Mouse (Mus musculus) kidney, postnatal 14 days (tissue): ENCODE data around the gene Znrf3.
A peak's percentile ranks its signal among the peaks of the same experiment; 100 is the strongest.

Experiments
- DNase-seq: peaks from one replicate; pipeline ENCODE4 v3.0.0; 2022; ENCODE audit warnings: mixed read lengths

Gene Znrf3

GRCm38 (mm10) chr11:5390969-5391831, 53.4 kb downstream of the Znrf3 start:
- no peak for DNase-seq

GRCm38 (mm10) chr11:5382652-5383051, 62.0 kb downstream of the Znrf3 start:
- no peak for DNase-seq

GRCm38 (mm10) chr11:5381226-5381625, 63.4 kb downstream of the Znrf3 start:
- DNase-seq: no peak

GRCm38 (mm10) chr11:5380275-5380674, 64.4 kb downstream of the Znrf3 start:
- DNase-seq: no peak

- DNase-seq: no peak
Measured at GRCm38 (mm10) chr11:5369176-5369575, 75.5 kb downstream of the Znrf3 start.

- DNase-seq: no peak
Measured at GRCm38 (mm10) chr11:5368492-5368891, 76.2 kb downstream of the Znrf3 start.

GRCm38 (mm10) chr11:5355266-5355764, 89.3 kb downstream of the Znrf3 start:
- no peak for DNase-seq

GRCm38 (mm10) chr11:5354753-5355152, 89.9 kb downstream of the Znrf3 start:
- DNase-seq: peak; percentile 12

GRCm38 (mm10) chr11:5353032-5353431, 91.6 kb downstream of the Znrf3 start:
- peak; percentile 12 for DNase-seq

GRCm38 (mm10) chr11:5349483-5349882, 95.2 kb downstream of the Znrf3 start:
- DNase-seq: no peak

GRCm38 (mm10) chr11:5346845-5347640, 97.6 kb downstream of the Znrf3 start:
- DNase-seq: peak; percentile 33

- no peak for DNase-seq
Measured at GRCm38 (mm10) chr11:5343748-5344147, 100.9 kb downstream of the Znrf3 start.

GRCm38 (mm10) chr11:5339732-5340131, 104.9 kb downstream of the Znrf3 start:
- no peak for DNase-seq

GRCm38 (mm10) chr11:5336852-5337251, 107.8 kb downstream of the Znrf3 start:
- no peak for DNase-seq

GRCm38 (mm10) chr11:5336269-5336668, 108.4 kb downstream of the Znrf3 start:
- no peak for DNase-seq

GRCm38 (mm10) chr11:5330851-5331250, 113.8 kb downstream of the Znrf3 start:
- no peak for DNase-seq

GRCm38 (mm10) chr11:5327693-5328092, 117.0 kb downstream of the Znrf3 start:
- DNase-seq: no peak

GRCm38 (mm10) chr11:5326252-5326651, 118.4 kb downstream of the Znrf3 start:
- DNase-seq: no peak

GRCm38 (mm10) chr11:5325217-5325616, 119.4 kb downstream of the Znrf3 start:
- DNase-seq: no peak

- no peak for DNase-seq
Measured at GRCm38 (mm10) chr11:5324296-5324695, 120.4 kb downstream of the Znrf3 start.

GRCm38 (mm10) chr11:5321687-5322086, 123.0 kb downstream of the Znrf3 start:
- no peak for DNase-seq

- DNase-seq: no peak
Measured at GRCm38 (mm10) chr11:5318976-5319375, 125.7 kb downstream of the Znrf3 start.

- no peak for DNase-seq
Measured at GRCm38 (mm10) chr11:5318035-5318775, 126.4 kb downstream of the Znrf3 start.
